Mouse (Mus musculus): Measurements from ENCODE around the gene Klc4.

- TF ChIP-seq POLR2A (IDR thresholded peaks at IDR 0.05; ENCODE audit: control insufficient read depth, extremely low read depth, insufficient read depth, low read length, poor library complexity) (peak; percentile 78), CTCF (IDR thresholded peaks at IDR 0.05; ENCODE audit: borderline replicate concordance, control insufficient read depth, extremely low read depth, insufficient read depth, low read length, poor library complexity) (0 out of 2 replicates have a peak, but pooled peaks have one; percentile 40)
Measured at GRCm38 (mm10) chr17:46673850-46674529, 28.2 kb upstream of the Klc4 start, which contains the start of gene Rrp36.
